Mouse (Mus musculus): ENCODE results near the gene Tubb2a.

Gene Tubb2a

GRCm38 (mm10) chr13:34047526-34047925 is 30.3 kb downstream of the Tubb2a start:
- no peak for DNase-seq

GRCm38 (mm10) chr13:34046421-34047012 is 31.3 kb downstream of the Tubb2a start:
- peak; percentile 73 to 89 for DNase-seq

DNA sequence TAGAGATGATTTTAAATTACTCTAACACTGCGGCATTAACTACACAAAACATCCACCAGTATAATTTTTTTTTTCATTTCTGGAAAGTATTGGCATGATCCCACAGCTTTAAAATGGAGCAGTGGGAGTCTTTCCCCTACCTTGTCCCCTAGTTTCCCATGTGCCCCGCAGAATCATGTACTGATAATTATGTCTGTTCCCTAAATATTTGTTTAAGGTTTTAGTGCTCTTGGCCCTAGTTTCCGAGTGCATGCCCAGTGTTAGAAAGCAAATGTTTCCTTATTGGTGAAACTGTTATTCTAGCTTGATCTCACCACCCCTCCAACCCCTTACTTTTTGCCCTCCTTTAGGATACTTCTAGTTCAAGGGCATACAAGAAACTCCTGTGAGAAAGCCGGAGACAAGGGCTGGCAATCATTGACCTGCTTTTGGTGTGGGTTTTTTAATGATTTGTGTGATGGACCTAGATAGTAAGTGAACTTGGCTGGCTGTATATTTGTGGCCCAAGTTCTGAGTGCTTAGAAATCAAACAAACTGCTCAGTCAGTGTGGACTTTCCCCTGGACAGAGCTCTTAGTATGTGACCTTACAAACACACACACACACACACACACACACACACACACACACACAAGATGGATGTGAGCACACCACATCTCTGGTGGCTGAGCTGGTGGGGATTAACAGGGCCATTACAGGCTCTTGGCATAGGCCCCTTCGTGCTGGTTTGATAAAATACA is 32.1 kb downstream of the Tubb2a start:
- no peak for DNase-seq

GRCm38 (mm10) chr13:34043716-34044393 is 34.0 kb downstream of the Tubb2a start:
- DNase-seq: no peak

DNA sequence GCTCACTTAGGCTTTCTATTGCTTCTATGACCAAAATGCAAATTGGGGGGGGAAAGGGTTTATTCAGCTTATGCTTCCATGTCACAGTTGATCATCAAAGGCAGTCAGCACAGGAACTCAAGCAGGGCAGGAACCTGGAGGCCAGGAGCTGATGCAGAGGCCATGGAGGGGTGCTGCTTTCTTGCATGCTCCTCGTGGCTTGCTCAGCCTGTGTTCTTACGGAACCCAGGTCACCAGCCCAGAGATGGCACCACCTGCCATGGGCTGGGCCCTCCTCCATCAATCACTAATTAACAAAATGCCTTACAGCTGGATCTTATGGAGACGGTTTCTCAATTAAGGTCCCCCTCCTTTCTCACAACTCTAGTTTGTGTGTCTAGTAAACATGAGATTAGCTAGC is 37.7 kb downstream of the Tubb2a start:
- DNase-seq: no peak

GRCm38 (mm10) chr13:34038901-34039341 is 38.9 kb downstream of the Tubb2a start:
- DNase-seq: peak in 1 of 2 experiments; percentile 15

DNA sequence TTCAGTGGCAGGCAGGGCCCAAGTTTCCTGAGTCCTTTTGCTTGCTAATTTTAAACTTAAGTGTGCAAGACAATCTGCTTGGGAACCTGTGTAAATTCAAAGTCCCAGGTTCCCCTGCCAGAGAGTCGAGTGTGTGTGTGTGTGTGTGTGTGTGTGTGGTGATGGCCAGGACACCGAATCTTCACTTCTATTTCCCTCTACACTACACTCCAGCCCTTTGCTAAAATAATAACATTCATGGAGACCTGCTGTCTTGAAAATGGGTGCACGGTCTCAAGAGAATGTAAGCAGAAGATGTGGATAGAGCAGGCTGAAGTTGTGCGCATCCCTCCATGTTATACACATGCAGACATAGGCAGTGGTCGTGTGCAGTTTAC is 39.8 kb downstream of the Tubb2a start:
- DNase-seq: peak in 1 of 2 experiments; percentile 54

DNA sequence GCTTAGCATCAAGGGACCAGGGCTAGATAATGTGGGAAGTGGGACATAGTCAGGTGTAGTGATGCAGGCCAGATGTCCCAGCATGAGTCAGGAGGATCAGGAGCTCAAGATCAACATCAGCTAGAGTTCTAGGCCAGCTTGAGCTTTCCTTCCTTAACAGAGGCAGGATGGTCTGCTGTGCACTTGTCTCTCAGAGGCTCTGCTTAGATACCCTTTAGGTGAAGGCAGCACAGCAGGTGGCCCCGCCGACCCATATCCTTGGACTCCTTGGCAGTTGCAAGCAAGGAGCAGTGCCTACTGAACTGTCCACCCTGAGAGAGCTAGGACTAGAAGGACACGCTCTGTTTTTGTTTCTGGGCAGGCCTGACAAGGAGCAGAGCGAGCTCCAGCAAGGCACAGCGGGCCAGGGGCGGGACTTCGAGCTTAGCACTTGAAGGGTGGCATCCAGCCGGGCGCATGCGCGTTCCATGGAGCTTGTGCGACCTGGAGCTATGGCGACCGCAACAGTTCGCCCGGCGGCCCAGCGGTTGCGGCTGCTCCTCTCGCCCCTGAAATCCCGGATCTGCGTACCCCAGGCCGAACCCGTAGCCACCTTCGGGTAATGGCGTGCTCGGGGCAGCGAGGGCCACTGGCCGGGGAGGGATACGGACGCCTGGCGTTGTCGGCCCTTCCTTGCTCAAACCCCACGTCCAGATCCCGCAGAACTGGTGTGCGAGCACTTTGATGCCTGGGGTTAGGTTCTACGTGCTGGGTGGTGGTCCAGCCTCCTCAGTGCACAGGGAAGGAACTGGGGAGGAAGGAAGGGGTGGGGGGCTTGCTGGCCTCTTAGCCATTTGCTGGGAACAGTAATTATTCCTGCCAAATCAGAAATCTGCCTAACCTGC is 40.4 kb downstream of the Tubb2a start, which contains the start of gene Bphl:
TSS of gene Bphl (plus strand) at position 426 of the 884 bp plus-strand sequence.
- peak; percentile 94 to 97 for DNase-seq

DNA sequence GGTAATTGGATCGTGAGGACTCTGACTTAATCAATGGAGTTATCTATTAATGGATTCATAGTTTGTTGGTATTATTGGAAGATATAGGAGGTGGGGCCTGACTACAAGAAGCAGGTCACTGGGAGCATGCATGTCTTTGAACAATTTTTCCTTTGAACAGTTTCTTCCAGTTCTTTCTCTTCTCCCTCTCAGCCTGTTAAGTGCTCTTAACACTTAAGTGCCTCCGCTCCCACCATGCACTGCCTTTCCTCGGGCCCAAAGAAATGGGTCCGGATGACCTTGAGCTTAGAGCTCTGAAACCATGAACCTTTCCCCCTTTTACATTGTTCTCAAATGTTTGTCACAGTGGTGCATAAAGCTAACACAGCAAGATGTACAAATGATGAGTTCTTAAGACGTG is 41.1 kb downstream of the Tubb2a start:
- DNase-seq: no peak

DNA sequence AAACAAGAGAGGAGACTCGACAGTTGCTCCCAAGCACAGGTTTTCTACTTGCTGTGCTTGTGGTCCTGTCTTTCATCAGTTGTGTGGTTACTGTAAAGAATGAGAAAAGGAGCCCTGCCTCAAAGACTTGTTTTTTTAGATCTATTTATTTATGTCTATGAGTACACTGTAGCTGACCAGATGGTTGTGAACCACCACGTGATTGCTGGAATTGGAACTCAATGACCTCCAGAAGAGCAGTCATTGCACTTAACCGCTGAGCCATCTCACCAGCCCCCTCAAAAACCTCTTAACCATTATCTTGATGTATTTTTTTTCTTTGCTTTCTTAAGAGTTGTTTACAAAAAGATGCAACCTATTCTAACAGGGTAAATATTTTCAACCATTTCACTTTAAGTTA is 42.4 kb downstream of the Tubb2a start:
- peak in 1 of 2 experiments; percentile 30 for DNase-seq

- DNase-seq: no peak
Measured at GRCm38 (mm10) chr13:34032041-34032440, 45.8 kb downstream of the Tubb2a start.
